Mouse (Mus musculus) liver, adult 2 months (tissue): ENCODE results near the gene Atp1b1. TPM values are rescaled to one million over a fixed set of nuclear protein-coding genes. Genes with fewer than 3 reads are reported as not detected.

Experiments
- DNase-seq: peaks from one replicate; pipeline ENCODE4 v3.0.0-alpha.2; 2011; ENCODE audit warnings: low read depth, low spot score; ENCODE audit errors: extremely low read depth
- H3K27ac ChIP-seq: fragments of 200-500 bp; replicated peaks from 2 replicates; pipeline ENCODE4 v1.5.1; 2012; ENCODE audit warnings: low read depth, mild to moderate bottlenecking, control low read depth, inconsistent platforms, low read length; ENCODE audit not compliant: insufficient read depth
- H3K27me3 ChIP-seq: fragments of 200-500 bp; 2 replicates; pipeline ENCODE4 v1.6.1; 2012; ENCODE audit warnings: mild to moderate bottlenecking, moderate library complexity, low read length, inconsistent platforms; ENCODE audit not compliant: control insufficient read depth, insufficient read depth
- H3K36me3 ChIP-seq: fragments of 200-500 bp; 2 replicates; pipeline ENCODE4 v1.6.1; 2012; ENCODE audit warnings: low read length, inconsistent platforms; ENCODE audit not compliant: control insufficient read depth, insufficient read depth
- H3K4me1 ChIP-seq: fragments of 200-500 bp; 2 replicates; pipeline ENCODE4 v1.6.1; 2011; ENCODE audit warnings: low read length; ENCODE audit not compliant: control insufficient read depth, insufficient read depth
- H3K4me3 ChIP-seq: fragments of 200-500 bp; 2 replicates; pipeline ENCODE4 v1.5.1; 2011; ENCODE audit warnings: low read depth, mild to moderate bottlenecking, control low read depth, low read length, moderate library complexity; ENCODE audit not compliant: insufficient read depth
- H3K79me2 ChIP-seq: fragments of 200-500 bp; 2 replicates; pipeline ENCODE4 v1.6.1; 2012; ENCODE audit warnings: inconsistent platforms, mild to moderate bottlenecking, low read length, moderate library complexity; ENCODE audit not compliant: control insufficient read depth, insufficient read depth
- H3K9ac ChIP-seq: fragments of 200-500 bp; 2 replicates; pipeline ENCODE4 v1.6.1; 2012; ENCODE audit warnings: low read depth, mild to moderate bottlenecking, control low read depth, inconsistent platforms, low read length
- CTCF ChIP-seq: fragments of 200-500 bp; IDR thresholded peaks from 2 replicates; pipeline ENCODE4 v1.5.1; 2011; ENCODE audit warnings: low read depth, low read length, control low read depth
- POLR2A ChIP-seq: fragments of 200-500 bp; IDR thresholded peaks from 2 replicates; pipeline ENCODE4 v1.6.1; 2011; ENCODE audit warnings: low read length, control low read depth; ENCODE audit not compliant: insufficient read depth; ENCODE audit errors: extremely low read depth
- WGBS: fragments of 180-500 bp; shearing (Covaris S2); methylation state at CpG from one replicate; pipeline ENCODE4 v1.1.7; 2018; 5-methylcytosine and 5-hydroxymethylcytosine counted together
- polyA plus RNA-seq: library from polyadenylated mRNA; depleted of rRNA; stranded (reverse); fragments of >200 nt; gene quantifications from 2 replicates; pipeline ENCODE4 v1.2.3, GENCODE M21; 2012
- total RNA-seq: library from RNA; depleted of rRNA; stranded (reverse); fragments of >200 nt; gene quantifications from 2 replicates; pipeline ENCODE4 v1.2.3, GENCODE M21; 2014

Atp1b1 gene
- total and polyA plus RNA-seq, 2 experiments: 26.0 to 30.5 TPM

- H3K79me2 ChIP-seq: no peaks in the 10 kb centered on the region; the same call in 1 of the 2 replicates
- H3K4me1 ChIP-seq: peaks cover 20% of the 10 kb centered on the region
- peak; percentile 63 for DNase-seq
- no peak for TF ChIP-seq CTCF
- no peak for TF ChIP-seq POLR2A
- no peak overlapping the region for H3K4me3 ChIP-seq
- no peaks in the 10 kb centered on the region for H3K27me3 ChIP-seq
- H3K9ac ChIP-seq: no peak overlapping the region
- H3K36me3 ChIP-seq: peaks cover 29% of the 10 kb centered on the region
- WGBS: 63% methylated on average over 4 of the region's 4 CpGs
- H3K27ac ChIP-seq: no peak overlapping the region
Observed at GRCm38 (mm10) chr1:164450644-164451043, 7.5 kb downstream of the Atp1b1 start.

GRCm38 (mm10) chr1:164450231-164450630 lies 7.9 kb downstream of the Atp1b1 start:
- no peak overlapping the region for H3K4me3 ChIP-seq
- 64% methylated on average over 4 of the region's 4 CpGs for WGBS

GRCm38 (mm10) chr1:164449626-164450025 lies 8.5 kb downstream of the Atp1b1 start:
- H3K4me1 ChIP-seq: peaks cover 18% of the 10 kb centered on the region
- 52% methylated on average over 8 of the region's 8 CpGs for WGBS
- H3K36me3 ChIP-seq: peaks cover 29% of the 10 kb centered on the region
- H3K27me3 ChIP-seq: no peaks in the 10 kb centered on the region
- H3K27ac ChIP-seq: no peak overlapping the region
- no peak overlapping the region for H3K4me3 ChIP-seq
- no peak overlapping the region for H3K9ac ChIP-seq
- peak; percentile 85 for DNase-seq
- H3K79me2 ChIP-seq: no peaks in the 10 kb centered on the region
- no peak for TF ChIP-seq POLR2A
- no peak for TF ChIP-seq CTCF

More at GRCm38 (mm10) chr1:164450231-164450630, 7.9 kb downstream of the Atp1b1 start:
- Histone ChIP-seq H3K27ac (no peak overlapping the region), H3K36me3 (peaks cover 29% of the 10 kb centered on the region), H3K9ac (no peak overlapping the region), H3K27me3 (no peaks in the 10 kb centered on the region), H3K79me2 (no peaks in the 10 kb centered on the region; the same call in 1 of the 2 replicates), H3K4me1 (peaks cover 20% of the 10 kb centered on the region)
- no peak for DNase-seq
- TF ChIP-seq POLR2A (no peak), CTCF (no peak)

GRCm38 (mm10) chr1:164447521-164447920 lies 10.6 kb downstream of the Atp1b1 start:
- H3K4me1 ChIP-seq: peaks cover 16% of the 10 kb centered on the region
- H3K27ac ChIP-seq: no peak overlapping the region
- DNase-seq: no peak
- no peak overlapping the region for H3K9ac ChIP-seq
- peaks cover 22% of the 10 kb centered on the region for H3K36me3 ChIP-seq
- H3K4me3 ChIP-seq: no peak overlapping the region
- no peaks in the 10 kb centered on the region for H3K79me2 ChIP-seq
- TF ChIP-seq CTCF (no peak), POLR2A (no peak)
- WGBS: 87% methylated on average over 6 of the region's 6 CpGs
- no peaks in the 10 kb centered on the region for H3K27me3 ChIP-seq

GRCm38 (mm10) chr1:164446535-164446934 lies 11.6 kb downstream of the Atp1b1 start:
- Histone ChIP-seq H3K4me3 (no peak overlapping the region), H3K36me3 (peaks cover 23% of the 10 kb centered on the region), H3K9ac (no peak overlapping the region), H3K79me2 (no peaks in the 10 kb centered on the region), H3K4me1 (peaks cover 15% of the 10 kb centered on the region), H3K27ac (no peak overlapping the region), H3K27me3 (no peaks in the 10 kb centered on the region)
- 47% methylated on average over 10 of the region's 10 CpGs for WGBS
- DNase-seq: peak; percentile 40
- TF ChIP-seq POLR2A (no peak), CTCF (no peak)

GRCm38 (mm10) chr1:164445620-164446162 lies 12.5 kb downstream of the Atp1b1 start:
- no peak for TF ChIP-seq POLR2A
- no peak for TF ChIP-seq CTCF
- H3K36me3 ChIP-seq: peaks cover 23% of the 10 kb centered on the region
- H3K9ac ChIP-seq: no peak overlapping the region
- 73% methylated on average over 5 of the region's 5 CpGs for WGBS
- peaks cover 13% of the 10 kb centered on the region for H3K4me1 ChIP-seq
- H3K27me3 ChIP-seq: no peaks in the 10 kb centered on the region
- DNase-seq: no peak
- no peak overlapping the region for H3K4me3 ChIP-seq
- no peak overlapping the region for H3K27ac ChIP-seq
- H3K79me2 ChIP-seq: no peaks in the 10 kb centered on the region
